Mouse (Mus musculus) WW6 (cell line): ENCODE results near the gene Zfp780b.
"Not testable (repeated sequence)": the region's sequence is repeated elsewhere in the genome, so short reads cannot be mapped to it uniquely, and the experiment has no call there.

Source experiments
- DNase-seq: peaks from one replicate; pipeline ENCODE4 v3.0.0-alpha.2; 2013; ENCODE audit warnings: low read depth, low spot score

Zfp780b gene

GRCm38 (mm10) chr7:27978683-27979528, at the start of gene Zfp780b:
Zfp780b (minus strand) TSS chr7:27979171.
- DNase-seq = peak; percentile 74

GRCm38 (mm10) chr7:28014445-28014810, 35.5 kb upstream of the Zfp780b start:
- no peak for DNase-seq

- DNase-seq = peak; percentile 39
These were observed 34.8 kb upstream of the Zfp780b start, which contains the start of gene Zfp850 for GRCm38 (mm10) chr7:28013549-28014444. Zfp850 (minus strand) TSS chr7:28014115.

- DNase-seq = no peak
These were observed 31.3 kb upstream of the Zfp780b start for GRCm38 (mm10) chr7:28010271-28010670.

- no peak for DNase-seq
These were observed 3.2 kb upstream of the Zfp780b start for GRCm38 (mm10) chr7:27982197-27982596.

GRCm38 (mm10) chr7:27949451-27949850, 29.5 kb downstream of the Zfp780b start:
- not testable (repeated sequence) for DNase-seq

GRCm38 (mm10) chr7:27941869-27942268, 37.1 kb downstream of the Zfp780b start:
- DNase-seq = not testable (repeated sequence)

- DNase-seq = not testable (repeated sequence)
These were observed 45.2 kb downstream of the Zfp780b start for GRCm38 (mm10) chr7:27933800-27934158.

GRCm38 (mm10) chr7:27933050-27933799, 45.7 kb downstream of the Zfp780b start:
- no peak for DNase-seq

- DNase-seq = peak; percentile 29
These were observed 49.9 kb downstream of the Zfp780b start, which contains the start of gene Zfp974 for GRCm38 (mm10) chr7:27928818-27929695. Zfp974 (minus strand) TSS chr7:27929460.

- not testable (repeated sequence) for DNase-seq
These were observed 51.9 kb downstream of the Zfp780b start for GRCm38 (mm10) chr7:27927041-27927440.

GRCm38 (mm10) chr7:27910952-27911351, 68.0 kb downstream of the Zfp780b start:
- DNase-seq = not testable (repeated sequence)
